Mouse (Mus musculus) stomach, embryonic 15.5 days (tissue): ENCODE measurements at regions not wholly inside any gene's neighbourhood (a gene's known extent, or its start where the extent isn't known, plus 50 kb on each side); places are given as distances from the start of the nearest gene placed in this dataset.

ENCODE experiments used
- ATAC-seq: fragments of 200-750 bp; cut with Nextera tagmentation; 2 replicates; pipeline ENCODE4 v1.8.0; 2017; ENCODE audit warnings: low read depth, moderate number of reproducible peaks, moderate TSS enrichment; ENCODE audit not compliant: insufficient read depth, low FRiP score
- H3K27ac ChIP-seq: fragments of 300-500 bp; sonication (generic); 2 replicates; pipeline ENCODE4 v1.5.1; 2015; ENCODE audit warnings: mild to moderate bottlenecking, inconsistent platforms
- H3K27me3 ChIP-seq: fragments of 300-500 bp; sonication (generic); replicated peaks from 2 replicates; pipeline ENCODE4 v1.6.1; 2015; ENCODE audit warnings: inconsistent platforms
- H3K36me3 ChIP-seq: fragments of 300-500 bp; sonication (generic); 2 replicates; pipeline ENCODE4 v1.6.1; 2015; ENCODE audit warnings: inconsistent platforms
- H3K4me1 ChIP-seq: fragments of 300-500 bp; sonication (generic); 2 replicates; pipeline ENCODE4 v1.6.1; 2015; ENCODE audit warnings: inconsistent platforms
- H3K4me2 ChIP-seq: fragments of 300-500 bp; sonication (generic); 2 replicates; pipeline ENCODE4 v1.6.1; 2015; ENCODE audit warnings: mild to moderate bottlenecking, inconsistent platforms
- H3K4me3 ChIP-seq: fragments of 300-500 bp; sonication (generic); replicated peaks from 2 replicates; pipeline ENCODE4 v1.5.1; 2015; ENCODE audit warnings: inconsistent platforms
- H3K9ac ChIP-seq: fragments of 300-500 bp; sonication (generic); 2 replicates; pipeline ENCODE4 v1.6.1; 2015; ENCODE audit warnings: inconsistent platforms
- H3K9me3 ChIP-seq: fragments of 300-500 bp; sonication (generic); 2 replicates; pipeline ENCODE4 v1.6.1; 2016; ENCODE audit warnings: inconsistent platforms
- WGBS: fragments of 180-500 bp; shearing (Covaris S2); methylation state at CpG from one replicate; pipeline ENCODE4 v1.1.7; 2015; 5-methylcytosine and 5-hydroxymethylcytosine counted together

DNA sequence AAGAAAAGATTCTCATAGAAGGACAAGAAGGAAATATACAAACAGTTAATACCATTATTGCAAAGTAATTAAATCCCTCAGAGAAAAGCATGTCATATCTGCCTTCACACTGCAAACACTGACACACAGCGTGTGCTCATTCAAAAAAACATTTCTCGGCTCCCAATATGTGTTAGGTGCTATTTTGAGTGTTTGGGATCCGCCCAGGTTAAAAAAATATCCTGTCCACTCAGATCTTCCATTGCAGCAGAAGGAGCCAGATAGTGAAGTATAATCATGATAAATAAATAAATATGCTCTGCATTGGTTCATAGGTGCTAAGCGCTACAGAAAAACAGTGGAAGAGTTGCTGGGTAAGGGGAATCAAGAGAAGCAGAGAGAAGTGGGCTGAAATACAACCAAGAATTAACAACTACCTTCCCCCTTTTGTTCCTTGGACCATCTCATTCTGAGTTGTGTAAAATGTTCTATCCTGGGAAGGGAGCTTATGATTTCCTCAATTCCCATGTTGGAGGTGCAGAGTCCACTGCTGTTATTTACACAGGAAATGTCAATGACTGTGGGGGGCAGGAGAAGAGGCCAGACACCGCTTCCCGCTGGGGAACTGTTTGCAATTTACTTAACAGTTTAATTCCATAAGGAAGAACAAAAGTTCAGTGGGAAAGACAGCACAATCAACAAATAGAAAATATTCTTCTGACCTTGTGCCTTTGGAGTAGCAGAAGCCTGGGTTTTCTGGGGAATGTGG is 139.9 kb downstream of the Tle1 start:
- H3K36me3 ChIP-seq = no peaks in the 10 kb centered on the region
- no peak overlapping the region for H3K4me3 ChIP-seq
- H3K27me3 ChIP-seq = no peaks in the 10 kb centered on the region
- no peaks in the 10 kb centered on the region for H3K4me1 ChIP-seq
- H3K4me2 ChIP-seq = no peak overlapping the region
- 69% methylated on average over 6 of the region's 6 CpGs for whole genome bisulfite sequencing
- H3K27ac ChIP-seq = no peak overlapping the region
- H3K9me3 ChIP-seq = no peaks in the 10 kb centered on the region
- ATAC-seq = no peak
- no peak overlapping the region for H3K9ac ChIP-seq

GRCm38 (mm10) chr4:72049638-72050454 is 150.9 kb downstream of the Tle1 start:
- 9% methylated on average over 6 of the region's 6 CpGs for WGBS
- Histone ChIP-seq H3K27me3 (no peaks in the 10 kb centered on the region), H3K4me1 (no peaks in the 10 kb centered on the region), H3K4me3 (no peak overlapping the region), H3K27ac (no peak overlapping the region), H3K36me3 (no peaks in the 10 kb centered on the region), H3K4me2 (no peak overlapping the region), H3K9me3 (no peaks in the 10 kb centered on the region), H3K9ac (no peak overlapping the region)
- peak; percentile 27; the same call in 1 of the 2 replicates for ATAC-seq

- WGBS = 79% methylated on average over 2 of the region's 2 CpGs
- Histone ChIP-seq H3K4me2 (no peak overlapping the region), H3K4me1 (no peaks in the 10 kb centered on the region), H3K9me3 (no peaks in the 10 kb centered on the region), H3K27ac (no peak overlapping the region), H3K36me3 (no peaks in the 10 kb centered on the region), H3K27me3 (no peaks in the 10 kb centered on the region), H3K9ac (no peak overlapping the region), H3K4me3 (no peak overlapping the region)
- no peak for ATAC-seq
Observed at GRCm38 (mm10) chr4:72022152-72022551, 178.6 kb downstream of the Tle1 start.

DNA sequence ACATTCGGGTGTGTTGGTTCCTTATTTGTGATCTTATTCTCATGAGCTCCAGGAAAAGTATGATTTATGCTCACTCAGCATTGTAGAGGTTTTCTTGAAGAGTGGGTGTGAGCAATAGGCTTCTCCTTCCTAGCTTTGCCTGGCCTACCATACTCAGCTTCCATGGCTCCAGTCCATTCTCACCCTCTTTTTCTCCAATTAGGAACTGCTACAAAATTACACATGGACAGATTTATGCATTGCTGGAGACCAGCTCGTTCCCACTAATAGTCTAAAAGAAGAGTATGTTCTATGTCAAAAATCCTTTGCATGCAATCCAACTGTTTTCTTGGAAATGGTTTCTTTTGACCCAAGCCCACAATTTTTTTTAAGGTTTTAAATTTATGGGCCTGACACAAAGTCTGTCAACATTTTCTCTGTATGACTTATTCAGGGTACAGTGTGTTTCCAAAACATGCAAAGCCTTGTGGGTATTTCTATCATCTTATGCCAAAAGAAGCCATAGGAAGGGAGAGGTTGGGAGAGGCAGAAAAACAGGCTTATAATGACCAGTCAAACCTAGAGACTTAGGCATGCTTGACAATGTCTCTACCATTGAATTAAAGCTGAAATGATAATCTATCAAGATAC is 186.4 kb downstream of the Tle1 start:
- ATAC-seq = no peak
- H3K4me2 ChIP-seq = no peak overlapping the region
- no peak overlapping the region for H3K9ac ChIP-seq
- H3K27ac ChIP-seq = no peak overlapping the region
- no peaks in the 10 kb centered on the region for H3K36me3 ChIP-seq
- H3K9me3 ChIP-seq = no peaks in the 10 kb centered on the region
- H3K27me3 ChIP-seq = no peaks in the 10 kb centered on the region
- H3K4me3 ChIP-seq = no peak overlapping the region
- WGBS = 59% methylated on average over 2 of the region's 2 CpGs
- no peaks in the 10 kb centered on the region for H3K4me1 ChIP-seq

DNA sequence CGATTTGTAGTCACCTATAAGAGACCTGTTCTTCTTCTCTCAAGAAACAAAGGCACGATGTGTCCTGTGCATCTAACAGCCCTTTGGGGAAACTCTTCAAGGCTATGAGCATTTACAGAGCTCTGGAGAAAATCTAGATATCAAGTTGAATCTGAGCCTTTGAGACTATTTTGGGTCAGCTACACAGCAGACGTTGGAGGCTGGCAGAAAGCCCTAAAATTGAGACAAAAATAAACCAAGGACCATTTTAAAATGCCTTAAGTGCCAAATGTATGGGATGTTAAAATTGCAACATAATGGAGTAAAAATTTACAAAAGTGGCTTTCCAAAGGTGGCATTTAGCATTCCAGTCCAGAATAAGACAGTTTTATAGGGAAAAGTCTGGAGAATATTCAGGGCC is 187.1 kb downstream of the Tle1 start:
- H3K4me2 ChIP-seq = no peak overlapping the region
- H3K9me3 ChIP-seq = no peaks in the 10 kb centered on the region
- H3K4me1 ChIP-seq = no peaks in the 10 kb centered on the region
- H3K36me3 ChIP-seq = no peaks in the 10 kb centered on the region
- WGBS = 61% methylated on average over 3 of the region's 3 CpGs
- no peak overlapping the region for H3K9ac ChIP-seq
- no peaks in the 10 kb centered on the region for H3K27me3 ChIP-seq
- ATAC-seq = no peak
- no peak overlapping the region for H3K27ac ChIP-seq
- no peak overlapping the region for H3K4me3 ChIP-seq

DNA sequence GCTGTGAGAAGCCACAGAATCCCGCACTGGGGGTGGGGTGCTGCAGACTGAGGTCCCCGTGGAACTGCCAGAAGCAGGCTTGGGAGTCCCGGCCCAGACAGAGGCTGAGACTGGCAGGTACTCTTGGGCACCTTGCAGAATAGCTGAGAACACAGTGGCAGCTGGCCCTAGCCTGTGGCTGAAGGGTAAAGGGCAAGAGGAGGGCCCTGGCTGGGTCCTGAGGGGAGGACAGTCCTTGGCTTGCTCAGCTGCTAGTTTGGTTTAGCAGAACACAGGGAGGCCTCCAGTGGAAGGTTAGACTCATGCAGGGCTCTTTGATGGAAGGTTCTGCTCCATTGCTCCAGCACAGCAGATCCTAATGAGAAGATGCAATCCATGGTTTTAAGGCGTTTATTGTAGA is 190.4 kb downstream of the Tle1 start:
- ATAC-seq = no peak
- WGBS = 87% methylated on average over 4 of the region's 4 CpGs

DNA sequence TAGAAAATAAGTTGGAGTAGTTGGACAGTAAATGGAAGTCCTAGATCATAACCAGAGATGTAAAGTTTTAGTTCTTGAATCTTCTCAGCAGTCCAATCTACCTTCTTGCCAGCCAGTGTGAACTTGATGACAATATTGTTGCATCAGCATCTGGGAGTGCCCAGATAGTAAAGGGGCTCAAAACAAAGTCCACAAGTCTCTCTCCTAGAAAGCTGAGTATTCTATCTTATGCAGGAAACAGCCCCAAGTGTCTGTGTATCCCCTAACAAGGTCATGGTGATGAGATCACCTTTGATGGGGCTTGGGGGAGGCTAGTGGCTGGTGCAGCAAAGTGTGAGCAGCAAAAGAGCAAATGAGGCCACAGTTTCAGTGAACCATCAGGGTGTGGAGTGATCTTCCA is 194.8 kb downstream of the Tle1 start:
- Histone ChIP-seq H3K36me3 (no peaks in the 10 kb centered on the region), H3K4me1 (no peaks in the 10 kb centered on the region), H3K9ac (no peak overlapping the region), H3K9me3 (no peaks in the 10 kb centered on the region), H3K27me3 (no peaks in the 10 kb centered on the region), H3K27ac (no peak overlapping the region), H3K4me2 (no peak overlapping the region), H3K4me3 (no peak overlapping the region)
- no peak for ATAC-seq

More for the DNA sequence above, 190.4 kb downstream of the Tle1 start:
- no peak overlapping the region for H3K4me3 ChIP-seq
- no peaks in the 10 kb centered on the region for H3K9me3 ChIP-seq
- H3K27me3 ChIP-seq = no peaks in the 10 kb centered on the region
- H3K4me2 ChIP-seq = no peak overlapping the region
- H3K4me1 ChIP-seq = no peaks in the 10 kb centered on the region
- no peak overlapping the region for H3K9ac ChIP-seq
- no peak overlapping the region for H3K27ac ChIP-seq
- no peaks in the 10 kb centered on the region for H3K36me3 ChIP-seq

GRCm38 (mm10) chr4:72001221-72001875 is 199.4 kb downstream of the Tle1 start:
- H3K4me1 ChIP-seq = no peaks in the 10 kb centered on the region
- H3K27me3 ChIP-seq = no peaks in the 10 kb centered on the region
- H3K9me3 ChIP-seq = no peaks in the 10 kb centered on the region
- no peak for ATAC-seq
- 64% methylated on average over 2 of the region's 2 CpGs for WGBS
- H3K27ac ChIP-seq = no peak overlapping the region
- H3K9ac ChIP-seq = no peak overlapping the region
- no peak overlapping the region for H3K4me3 ChIP-seq
- H3K36me3 ChIP-seq = no peaks in the 10 kb centered on the region
- H3K4me2 ChIP-seq = no peak overlapping the region

- Histone ChIP-seq H3K4me1 (no peaks in the 10 kb centered on the region), H3K27me3 (no peaks in the 10 kb centered on the region), H3K27ac (no peak overlapping the region), H3K4me2 (no peak overlapping the region), H3K4me3 (no peak overlapping the region), H3K9ac (no peak overlapping the region), H3K9me3 (no peaks in the 10 kb centered on the region), H3K36me3 (no peaks in the 10 kb centered on the region)
- WGBS = 33% methylated on average over 1 of the region's 1 CpGs
- ATAC-seq = no peak
Observed at GRCm38 (mm10) chr4:71968701-71969100, 210.9 kb upstream of the Gm11232 start.

GRCm38 (mm10) chr4:71953441-71953840 is 195.7 kb upstream of the Gm11232 start:
- no peak overlapping the region for H3K27ac ChIP-seq
- no peaks in the 10 kb centered on the region for H3K9me3 ChIP-seq
- H3K9ac ChIP-seq = no peak overlapping the region
- ATAC-seq = no peak
- no peaks in the 10 kb centered on the region for H3K27me3 ChIP-seq
- no peak overlapping the region for H3K4me2 ChIP-seq
- H3K4me3 ChIP-seq = no peak overlapping the region
- WGBS = 71% methylated on average over 2 of the region's 2 CpGs
- H3K36me3 ChIP-seq = no peaks in the 10 kb centered on the region
- H3K4me1 ChIP-seq = no peaks in the 10 kb centered on the region

DNA sequence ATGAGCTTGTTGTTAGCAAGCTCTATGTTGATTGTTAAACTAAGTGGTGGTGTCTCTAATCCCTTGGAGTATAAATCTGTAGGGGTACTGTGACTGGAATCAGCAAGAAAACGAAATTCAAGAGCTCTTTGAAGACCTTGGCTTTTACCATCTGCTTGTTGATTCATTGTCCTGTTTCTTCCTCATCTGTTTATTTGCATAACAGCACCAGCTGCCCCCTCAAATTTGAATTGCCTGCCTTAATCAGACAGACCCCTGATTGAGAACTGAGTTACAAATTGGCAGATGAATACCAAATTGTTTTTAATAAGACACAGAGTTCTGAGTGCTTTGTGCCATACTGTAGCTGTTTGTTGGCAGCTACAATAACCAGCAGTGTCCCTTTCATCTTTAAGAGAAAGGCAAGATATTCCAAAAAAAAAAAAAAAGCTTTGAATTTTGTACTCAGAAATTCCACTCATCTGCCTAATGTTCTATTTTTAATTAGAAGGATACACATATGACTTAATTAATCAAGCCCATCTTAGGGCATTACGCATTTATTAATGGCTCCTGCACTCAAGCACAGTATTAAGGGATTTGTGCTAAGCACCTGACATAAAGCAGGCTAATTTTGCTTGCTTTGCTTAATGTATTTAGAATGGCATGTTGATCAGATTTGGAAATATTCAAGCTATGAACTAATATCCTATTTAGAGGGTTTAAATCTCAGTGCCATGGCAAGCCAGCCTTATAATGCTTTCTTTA is 175.6 kb upstream of the Gm11232 start:
- Histone ChIP-seq H3K9me3 (no peaks in the 10 kb centered on the region), H3K36me3 (no peaks in the 10 kb centered on the region), H3K27ac (no peak overlapping the region), H3K9ac (no peak overlapping the region), H3K4me1 (no peaks in the 10 kb centered on the region), H3K27me3 (no peaks in the 10 kb centered on the region), H3K4me3 (no peak overlapping the region), H3K4me2 (no peak overlapping the region)
- 53% methylated on average over 2 of the region's 2 CpGs for WGBS
- no peak for ATAC-seq
